Mouse (Mus musculus): ENCODE measurements around the gene Chpf2. TPM values are rescaled to one million over a fixed set of nuclear protein-coding genes. Genes with fewer than 3 reads are reported as not detected.

The Chpf2 gene
- polyA plus RNA-seq, 1 experiment from 2014 or later, result 9.6 TPM

GRCm38 (mm10) chr5:24623041-24623985, 36.8 kb downstream of the Chpf2 start:
- Histone ChIP-seq H3K27me3 (ENCODE audit: control insufficient read depth, insufficient read depth, low read length) (peaks cover 2% of the 10 kb centered on the region), H3K4me3 (ENCODE audit: low read depth, low read length) (peak overlapping the region; percentile 33), H3K4me2 (peak overlapping the region; percentile 62), H3K36me3 (ENCODE audit: control insufficient read depth, insufficient read depth, low read length) (no peaks in the 10 kb centered on the region), H3K9me3 (ENCODE audit: control insufficient read depth, low read length) (no peaks in the 10 kb centered on the region), H3K4me1 (ENCODE audit: control insufficient read depth, insufficient read depth, low read length) (peaks cover 10% of the 10 kb centered on the region), H3K27ac (ENCODE audit: low read depth, low read length) (no peak overlapping the region), H3K9ac (ENCODE audit: low read length) (no peak overlapping the region)
- 42% methylated on average over 8 of the region's 8 CpGs for WGBS
- peak; percentile 45 for DNase-seq (ENCODE audit: low spot score, missing footprints)
- no peak for ATAC-seq (ENCODE audit: low FRiP score)

GRCm38 (mm10) chr5:24623986-24624821, 37.7 kb downstream of the Chpf2 start, which contains the start of gene Smarcd3:
Gene Smarcd3, minus strand, starts transcription at chr5:24624411.
- peak within 1 kb of the TSS; percentile 62 for H3K4me2 ChIP-seq
- H3K4me3 ChIP-seq (ENCODE audit: low read depth, low read length), result peak within 1 kb of the TSS; percentile 33
- peaks cover 2% of the 10 kb centered on the region for H3K27me3 ChIP-seq (ENCODE audit: control insufficient read depth, insufficient read depth, low read length)
- DNase-seq (ENCODE audit: low spot score, missing footprints) (peak; percentile 94), ATAC-seq (ENCODE audit: low FRiP score) (peak; percentile 85)
- no peak within 1 kb of the TSS for H3K27ac ChIP-seq (ENCODE audit: low read depth, low read length)
- H3K9ac ChIP-seq (ENCODE audit: low read length), result peak within 1 kb of the TSS; percentile 50
- no peaks in the 10 kb centered on the region for H3K9me3 ChIP-seq (ENCODE audit: control insufficient read depth, low read length)
- no peaks in the 10 kb centered on the region for H3K36me3 ChIP-seq (ENCODE audit: control insufficient read depth, insufficient read depth, low read length)
- H3K4me1 ChIP-seq (ENCODE audit: control insufficient read depth, insufficient read depth, low read length), result peaks cover 10% of the 10 kb centered on the region
- WGBS, result 3% methylated on average over 35 of the region's 37 CpGs

- Histone ChIP-seq H3K4me3 (ENCODE audit: low read depth, low read length) (no peak overlapping the region), H3K4me1 (ENCODE audit: control insufficient read depth, insufficient read depth, low read length) (peaks cover 10% of the 10 kb centered on the region), H3K27me3 (ENCODE audit: control insufficient read depth, insufficient read depth, low read length) (peaks cover 2% of the 10 kb centered on the region), H3K9ac (ENCODE audit: low read length) (peak overlapping the region; percentile 50), H3K9me3 (ENCODE audit: control insufficient read depth, low read length) (no peaks in the 10 kb centered on the region), H3K27ac (ENCODE audit: low read depth, low read length) (no peak overlapping the region), H3K36me3 (ENCODE audit: control insufficient read depth, insufficient read depth, low read length) (no peaks in the 10 kb centered on the region), H3K4me2 (peak overlapping the region; percentile 62)
- DNase-seq (ENCODE audit: low spot score, missing footprints) (peak; percentile 90), ATAC-seq (ENCODE audit: low FRiP score) (no peak)
- 35% methylated on average over 4 of the region's 4 CpGs for WGBS
Observed at GRCm38 (mm10) chr5:24624822-24625120, 38.2 kb downstream of the Chpf2 start.

GRCm38 (mm10) chr5:24629712-24630111, 43.2 kb downstream of the Chpf2 start:
- 78% methylated on average over 3 of the region's 3 CpGs for WGBS
- Histone ChIP-seq H3K4me3 (ENCODE audit: low read depth, low read length) (no peak overlapping the region), H3K9ac (ENCODE audit: low read length) (no peak overlapping the region), H3K27me3 (ENCODE audit: control insufficient read depth, insufficient read depth, low read length) (no peaks in the 10 kb centered on the region; the same call in 1 of the 2 replicates), H3K9me3 (ENCODE audit: control insufficient read depth, low read length) (no peaks in the 10 kb centered on the region), H3K4me1 (ENCODE audit: control insufficient read depth, insufficient read depth, low read length) (peaks cover 3% of the 10 kb centered on the region; the same call in 1 of the 2 replicates), H3K4me2 (no peak overlapping the region), H3K36me3 (ENCODE audit: control insufficient read depth, insufficient read depth, low read length) (no peaks in the 10 kb centered on the region), H3K27ac (ENCODE audit: low read depth, low read length) (no peak overlapping the region)
- ATAC-seq (ENCODE audit: low FRiP score), result no peak
- no peak for DNase-seq (ENCODE audit: low spot score, missing footprints)

- H3K9me3 ChIP-seq (ENCODE audit: control insufficient read depth, low read length), result no peaks in the 10 kb centered on the region
- H3K9ac ChIP-seq (ENCODE audit: low read length), result no peak overlapping the region
- H3K27me3 ChIP-seq (ENCODE audit: control insufficient read depth, insufficient read depth, low read length), result no peaks in the 10 kb centered on the region
- no peak overlapping the region for H3K27ac ChIP-seq (ENCODE audit: low read depth, low read length)
- no peak for DNase-seq (ENCODE audit: low spot score, missing footprints)
- H3K4me2 ChIP-seq, result no peak overlapping the region
- ATAC-seq (ENCODE audit: low FRiP score), result no peak
- no peaks in the 10 kb centered on the region for H3K36me3 ChIP-seq (ENCODE audit: control insufficient read depth, insufficient read depth, low read length)
- no peak overlapping the region for H3K4me3 ChIP-seq (ENCODE audit: low read depth, low read length)
- 37% methylated on average over 1 of the region's 1 CpGs for whole genome bisulfite sequencing
- H3K4me1 ChIP-seq (ENCODE audit: control insufficient read depth, insufficient read depth, low read length), result peaks cover 3% of the 10 kb centered on the region; the same call in 1 of the 2 replicates
Observed at GRCm38 (mm10) chr5:24635093-24635492, 48.6 kb downstream of the Chpf2 start.

- H3K36me3 ChIP-seq (ENCODE audit: control insufficient read depth, insufficient read depth, low read length), result no peaks in the 10 kb centered on the region
- ATAC-seq (ENCODE audit: low FRiP score), result no peak
- no peaks in the 10 kb centered on the region for H3K9me3 ChIP-seq (ENCODE audit: control insufficient read depth, low read length)
- 65% methylated on average over 6 of the region's 6 CpGs for WGBS
- no peak overlapping the region for H3K27ac ChIP-seq (ENCODE audit: low read depth, low read length)
- no peak overlapping the region for H3K4me3 ChIP-seq (ENCODE audit: low read depth, low read length)
- no peak overlapping the region for H3K9ac ChIP-seq (ENCODE audit: low read length)
- no peak overlapping the region for H3K4me2 ChIP-seq
- peak; percentile 80 for DNase-seq (ENCODE audit: low spot score, missing footprints)
- no peaks in the 10 kb centered on the region for H3K27me3 ChIP-seq (ENCODE audit: control insufficient read depth, insufficient read depth, low read length)
- H3K4me1 ChIP-seq (ENCODE audit: control insufficient read depth, insufficient read depth, low read length), result peaks cover 3% of the 10 kb centered on the region; the same call in 1 of the 2 replicates
Observed at GRCm38 (mm10) chr5:24635526-24636141, 49.1 kb downstream of the Chpf2 start.

- Histone ChIP-seq H3K4me1 (ENCODE audit: control insufficient read depth, insufficient read depth, low read length) (peaks cover 3% of the 10 kb centered on the region; the same call in 1 of the 2 replicates), H3K36me3 (ENCODE audit: control insufficient read depth, insufficient read depth, low read length) (no peaks in the 10 kb centered on the region), H3K4me3 (ENCODE audit: low read depth, low read length) (no peak overlapping the region), H3K4me2 (no peak overlapping the region), H3K9me3 (ENCODE audit: control insufficient read depth, low read length) (no peaks in the 10 kb centered on the region), H3K27me3 (ENCODE audit: control insufficient read depth, insufficient read depth, low read length) (no peaks in the 10 kb centered on the region), H3K9ac (ENCODE audit: low read length) (no peak overlapping the region), H3K27ac (ENCODE audit: low read depth, low read length) (no peak overlapping the region)
- DNase-seq (ENCODE audit: low spot score, missing footprints) (peak; percentile 73), ATAC-seq (ENCODE audit: low FRiP score) (no peak)
- 80% methylated on average over 4 of the region's 4 CpGs for WGBS
Observed at GRCm38 (mm10) chr5:24636987-24637386, 50.4 kb downstream of the Chpf2 start.

GRCm38 (mm10) chr5:24638131-24638530, 51.6 kb downstream of the Chpf2 start:
- no peak overlapping the region for H3K4me3 ChIP-seq (ENCODE audit: low read depth, low read length)
- peaks cover 3% of the 10 kb centered on the region; the same call in 1 of the 2 replicates for H3K4me1 ChIP-seq (ENCODE audit: control insufficient read depth, insufficient read depth, low read length)
- H3K36me3 ChIP-seq (ENCODE audit: control insufficient read depth, insufficient read depth, low read length), result no peaks in the 10 kb centered on the region
- H3K9me3 ChIP-seq (ENCODE audit: control insufficient read depth, low read length), result no peaks in the 10 kb centered on the region
- WGBS, result 66% methylated on average over 6 of the region's 6 CpGs
- no peak overlapping the region for H3K27ac ChIP-seq (ENCODE audit: low read depth, low read length)
- DNase-seq (ENCODE audit: low spot score, missing footprints) (peak; percentile 72), ATAC-seq (ENCODE audit: low FRiP score) (no peak)
- H3K9ac ChIP-seq (ENCODE audit: low read length), result no peak overlapping the region
- no peaks in the 10 kb centered on the region for H3K27me3 ChIP-seq (ENCODE audit: control insufficient read depth, insufficient read depth, low read length)
- no peak overlapping the region for H3K4me2 ChIP-seq
